Mouse (Mus musculus): ENCODE measurements at regions not wholly inside any gene's neighbourhood (a gene's known extent, or its start where the extent isn't known, plus 50 kb on each side); places are given as distances from the start of the nearest gene placed in this dataset.
A peak's percentile ranks its signal among the peaks of the same experiment; 100 is the strongest.

DNA sequence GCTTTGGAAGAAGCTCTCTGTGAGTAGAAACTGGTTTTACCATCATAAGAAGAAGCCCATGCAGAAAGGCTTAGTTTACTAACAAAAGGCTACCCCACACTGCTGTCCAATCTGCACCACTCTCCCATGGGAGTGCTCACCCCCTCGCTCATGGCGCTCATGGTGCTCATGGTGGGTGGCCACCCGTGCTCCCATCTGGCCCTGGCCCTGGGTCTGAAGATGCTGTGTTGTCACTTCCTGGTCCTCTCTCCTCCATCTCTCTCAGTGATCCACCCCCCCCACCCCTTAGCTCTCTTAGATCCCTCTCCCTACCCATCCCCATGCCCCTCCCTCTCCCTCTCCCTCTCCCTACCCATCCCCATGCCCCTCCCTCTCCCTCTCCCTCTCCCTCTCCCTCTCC is 57.2 kb upstream of the Twist2 start:
- Histone ChIP-seq H3K4me2 (ENCODE audit: insufficient read depth, low read depth, poor library complexity, severe bottlenecking) (no peak overlapping the region), H3K4me1 (ENCODE audit: control insufficient read depth in 1 of 2, insufficient read depth in 2 of 2) (0 out of 4 replicates have a peak, but pooled peaks cover 0 to 6% of the 10 kb centered on the region in 2 experiments), H3K9me3 (replicated peaks; ENCODE audit: low read length) (no peaks in the 10 kb centered on the region), H3K79me2 (replicated peaks; ENCODE audit: control insufficient read depth, extremely low read depth, insufficient read depth, poor library complexity, severe bottlenecking) (no peaks in the 10 kb centered on the region), H3K36me3 (replicated peaks in 1 of 2; ENCODE audit: control insufficient read depth in 1 of 2, insufficient read depth in 1 of 2, low read length in 1 of 2) (no peaks in the 10 kb centered on the region), H3K27me3 (replicated peaks) (peaks cover 90% of the 10 kb centered on the region), H3K4me3 (replicated peaks in 1 of 3; ENCODE audit: low read depth in 2 of 3, low read length in 2 of 3, poor library complexity in 1 of 3) (no peak overlapping the region), H3K27ac (ENCODE audit: insufficient read depth, low read depth) (no peak overlapping the region), H3K9ac (ENCODE audit: insufficient read depth, low read depth) (no peak overlapping the region)
- dilution Hi-C loops (cut with MboI; ENCODE audit: extremely low pct_ligation_motif_present, extremely low pct_unique_long_range_greater_than_20kb, low sequenced_read_pairs) (no loop called here), in situ Hi-C loops (cut with MboI; ENCODE audit: low pct_ligation_motif_present, low pct_unique_long_range_greater_than_20kb, low sequenced_read_pairs) (no loop called here)
- TF ChIP-seq HCFC1 (IDR thresholded peaks at IDR 0.05; ENCODE audit: low read depth, low read length), result no peak
- no peak for DNase-seq (ENCODE audit: extremely low read depth)

DNA sequence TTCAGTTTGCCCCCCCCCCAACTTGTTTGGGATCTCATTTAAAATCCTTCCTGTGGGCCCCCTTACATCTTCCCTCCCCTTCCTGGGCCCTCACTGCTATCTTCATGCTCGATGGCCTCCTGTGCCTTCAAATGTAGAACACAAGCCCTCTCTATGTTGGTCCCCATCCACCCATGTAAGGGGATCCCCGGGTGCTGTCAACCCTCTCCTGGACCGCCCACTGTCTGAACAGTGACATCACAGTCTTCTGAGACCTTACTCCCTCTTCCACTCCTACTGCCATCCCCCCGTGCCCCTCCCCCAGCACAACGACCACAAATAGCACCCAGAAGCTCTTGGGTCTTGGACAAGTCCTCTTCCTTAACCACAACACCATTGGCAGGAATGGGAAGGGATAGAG is 56.6 kb upstream of the Twist2 start:
- H3K4me1 ChIP-seq (ENCODE audit: control insufficient read depth in 1 of 2, insufficient read depth in 2 of 2), result 0 out of 4 replicates have a peak, but pooled peaks cover 0 to 6% of the 10 kb centered on the region in 2 experiments
- H3K4me2 ChIP-seq (ENCODE audit: insufficient read depth, low read depth, poor library complexity, severe bottlenecking), result no peak overlapping the region
- no peaks in the 10 kb centered on the region for H3K9me3 ChIP-seq (replicated peaks; ENCODE audit: low read length)
- H3K79me2 ChIP-seq (replicated peaks; ENCODE audit: control insufficient read depth, extremely low read depth, insufficient read depth, poor library complexity, severe bottlenecking), result no peaks in the 10 kb centered on the region
- no peak for DNase-seq (ENCODE audit: extremely low read depth)
- in situ Hi-C loops (cut with MboI; ENCODE audit: low pct_ligation_motif_present, low pct_unique_long_range_greater_than_20kb, low sequenced_read_pairs), result no loop called here
- TF ChIP-seq MEF2A (IDR thresholded peaks at IDR 0.05; ENCODE audit: borderline replicate concordance, low read depth, low read length), result no peak
- peaks cover 90% of the 10 kb centered on the region for H3K27me3 ChIP-seq (replicated peaks)
- H3K4me3 ChIP-seq (replicated peaks in 1 of 3; ENCODE audit: low read depth in 2 of 3, low read length in 2 of 3, poor library complexity in 1 of 3), result no peak overlapping the region
- no peaks in the 10 kb centered on the region for H3K36me3 ChIP-seq (replicated peaks in 1 of 2; ENCODE audit: control insufficient read depth in 1 of 2, insufficient read depth in 1 of 2, low read length in 1 of 2)
- no peak overlapping the region for H3K9ac ChIP-seq (ENCODE audit: insufficient read depth, low read depth)
- no peak overlapping the region for H3K27ac ChIP-seq (ENCODE audit: insufficient read depth, low read depth)
- dilution Hi-C loops (cut with MboI; ENCODE audit: extremely low pct_ligation_motif_present, extremely low pct_unique_long_range_greater_than_20kb, low sequenced_read_pairs), result no loop called here

DNA sequence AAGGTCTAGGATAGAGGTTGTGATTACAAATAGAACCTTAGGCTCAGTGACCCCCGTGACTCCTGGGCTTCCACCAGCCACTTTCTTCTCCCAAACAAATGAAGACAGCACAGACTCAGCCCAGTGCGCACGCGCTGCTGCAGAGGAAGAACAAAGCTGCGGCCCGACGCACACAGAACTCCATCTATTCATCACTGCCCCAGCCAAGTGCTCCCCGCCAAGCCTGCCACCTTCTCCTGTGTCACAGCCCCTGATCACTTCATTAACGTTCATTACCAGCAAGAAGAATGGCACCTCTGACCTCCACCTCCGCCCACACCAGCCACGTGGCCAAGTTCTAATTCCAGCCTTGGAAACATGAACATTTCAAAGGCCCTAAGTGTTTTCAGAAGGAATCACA is 53.7 kb upstream of the Twist2 start:
- Histone ChIP-seq H3K79me2 (replicated peaks; ENCODE audit: control insufficient read depth, extremely low read depth, insufficient read depth, poor library complexity, severe bottlenecking) (no peaks in the 10 kb centered on the region), H3K27me3 (replicated peaks) (peaks cover 81% of the 10 kb centered on the region), H3K4me3 (replicated peaks in 1 of 3; ENCODE audit: low read depth in 2 of 3, low read length in 2 of 3, poor library complexity in 1 of 3) (no peak overlapping the region), H3K9ac (ENCODE audit: insufficient read depth, low read depth) (no peak overlapping the region), H3K36me3 (replicated peaks in 1 of 2; ENCODE audit: control insufficient read depth in 1 of 2, insufficient read depth in 1 of 2, low read length in 1 of 2) (no peaks in the 10 kb centered on the region), H3K4me1 (ENCODE audit: control insufficient read depth in 1 of 2, insufficient read depth in 2 of 2) (0 out of 4 replicates have a peak, but pooled peaks cover 0 to 6% of the 10 kb centered on the region in 2 experiments), H3K27ac (ENCODE audit: insufficient read depth, low read depth) (no peak overlapping the region), H3K9me3 (replicated peaks; ENCODE audit: low read length) (no peaks in the 10 kb centered on the region), H3K4me2 (ENCODE audit: insufficient read depth, low read depth, poor library complexity, severe bottlenecking) (peak overlapping the region; percentile 18; the same call in 1 of the 2 replicates)
- TF ChIP-seq NRF1 (IDR thresholded peaks at IDR 0.05; ENCODE audit: low read depth, low read length), result peak; percentile 69
- no peak for TF ChIP-seq RCOR1 (conservative IDR thresholded peaks at IDR 0.05; ENCODE audit: low read depth, low read length)
- no peak for DNase-seq (ENCODE audit: extremely low read depth)
- in situ Hi-C loops (cut with MboI; ENCODE audit: low pct_ligation_motif_present, low pct_unique_long_range_greater_than_20kb, low sequenced_read_pairs), result no loop called here
- dilution Hi-C loops (cut with MboI; ENCODE audit: extremely low pct_ligation_motif_present, extremely low pct_unique_long_range_greater_than_20kb, low sequenced_read_pairs), result no loop called here

All from CH12.LX (cell line).